Mouse (Mus musculus) testis, adult 2 months (tissue): ENCODE measurements around the gene Cnot2. TPM values are rescaled to one million over a fixed set of nuclear protein-coding genes. Genes with fewer than 3 reads are reported as not detected.

Source experiments
- H3K27ac ChIP-seq: fragments of 200-500 bp; 2 replicates; pipeline ENCODE4 v1.5.1; 2012; ENCODE audit warnings: low read depth, low read length; ENCODE audit not compliant: control insufficient read depth, insufficient read depth
- H3K27me3 ChIP-seq: fragments of 200-500 bp; 2 replicates; pipeline ENCODE4 v1.6.1; 2012; ENCODE audit warnings: mild to moderate bottlenecking, low read length, moderate library complexity; ENCODE audit not compliant: control insufficient read depth, insufficient read depth
- H3K36me3 ChIP-seq: fragments of 200-500 bp; 2 replicates; pipeline ENCODE4 v1.6.1; 2012; ENCODE audit warnings: mild to moderate bottlenecking, low read length; ENCODE audit not compliant: control insufficient read depth, insufficient read depth
- H3K4me1 ChIP-seq: fragments of 200-500 bp; 2 replicates; pipeline ENCODE4 v1.6.1; 2012; ENCODE audit warnings: low read length; ENCODE audit not compliant: control insufficient read depth, insufficient read depth
- H3K4me3 ChIP-seq: fragments of 200-500 bp; 2 replicates; pipeline ENCODE4 v1.5.1; 2012; ENCODE audit warnings: low read depth, mild to moderate bottlenecking, low read length, moderate library complexity, mixed read lengths; ENCODE audit not compliant: control insufficient read depth
- CTCF ChIP-seq: fragments of 200-500 bp; IDR thresholded peaks from 2 replicates; pipeline ENCODE4 v1.5.1; 2012; ENCODE audit warnings: low read depth, mild to moderate bottlenecking, inconsistent platforms, low read length, moderate library complexity; ENCODE audit not compliant: control insufficient read depth, insufficient read depth, insufficient replicate concordance
- POLR2A ChIP-seq: fragments of 200-500 bp; IDR thresholded peaks from 2 replicates; pipeline ENCODE4 v1.6.1; 2012; ENCODE audit warnings: low read depth, mild to moderate bottlenecking, inconsistent platforms, low read length, moderate library complexity; ENCODE audit not compliant: control insufficient read depth
- polyA plus RNA-seq: library from polyadenylated mRNA; depleted of rRNA; stranded (reverse); fragments of >200 nt; gene quantifications from 2 replicates; pipeline ENCODE4 v1.2.3, GENCODE M21; 2012

The Cnot2 gene
- polyA plus RNA-seq, 1 experiment, result 41.9 TPM

- Histone ChIP-seq H3K4me3 (no peak overlapping the region), H3K27ac (no peak overlapping the region), H3K36me3 (no peaks in the 10 kb centered on the region), H3K27me3 (no peaks in the 10 kb centered on the region), H3K4me1 (no peaks in the 10 kb centered on the region)
- TF ChIP-seq CTCF (no peak), POLR2A (no peak)
These were observed 117.5 kb downstream of the Cnot2 start for GRCm38 (mm10) chr10:116463753-116464345.

- no peak overlapping the region for H3K4me3 ChIP-seq
- TF ChIP-seq CTCF (no peak), POLR2A (no peak)
- no peaks in the 10 kb centered on the region for H3K27me3 ChIP-seq
- H3K27ac ChIP-seq, result no peak overlapping the region
- no peaks in the 10 kb centered on the region for H3K36me3 ChIP-seq
- no peaks in the 10 kb centered on the region for H3K4me1 ChIP-seq
These were observed 119.9 kb downstream of the Cnot2 start for GRCm38 (mm10) chr10:116461443-116461842.

- Histone ChIP-seq H3K4me1 (no peaks in the 10 kb centered on the region), H3K27me3 (no peaks in the 10 kb centered on the region), H3K27ac (no peak overlapping the region), H3K36me3 (no peaks in the 10 kb centered on the region), H3K4me3 (no peak overlapping the region)
- TF ChIP-seq CTCF (no peak), POLR2A (no peak)
These were observed 122.5 kb downstream of the Cnot2 start for GRCm38 (mm10) chr10:116458786-116459185.

GRCm38 (mm10) chr10:116452771-116453170 lies 128.5 kb downstream of the Cnot2 start:
- Histone ChIP-seq H3K27me3 (no peaks in the 10 kb centered on the region), H3K27ac (no peak overlapping the region), H3K4me1 (no peaks in the 10 kb centered on the region), H3K4me3 (no peak overlapping the region), H3K36me3 (no peaks in the 10 kb centered on the region)
- no peak for TF ChIP-seq POLR2A
- 0 out of 2 replicates have a peak, but pooled peaks have one; percentile 30 for TF ChIP-seq CTCF

GRCm38 (mm10) chr10:116450621-116451020 lies 130.7 kb downstream of the Cnot2 start:
- H3K27me3 ChIP-seq, result no peaks in the 10 kb centered on the region
- no peak overlapping the region for H3K27ac ChIP-seq
- H3K4me1 ChIP-seq, result no peaks in the 10 kb centered on the region
- no peak overlapping the region for H3K4me3 ChIP-seq
- no peaks in the 10 kb centered on the region for H3K36me3 ChIP-seq
- TF ChIP-seq CTCF (no peak), POLR2A (no peak)

GRCm38 (mm10) chr10:116448166-116448565 lies 133.1 kb downstream of the Cnot2 start:
- TF ChIP-seq CTCF, result no peak
- TF ChIP-seq POLR2A, result no peak
- Histone ChIP-seq H3K4me1 (no peaks in the 10 kb centered on the region), H3K27ac (no peak overlapping the region), H3K4me3 (no peak overlapping the region), H3K36me3 (no peaks in the 10 kb centered on the region), H3K27me3 (no peaks in the 10 kb centered on the region)

GRCm38 (mm10) chr10:116447176-116447575 lies 134.1 kb downstream of the Cnot2 start:
- Histone ChIP-seq H3K4me3 (no peak overlapping the region), H3K27ac (no peak overlapping the region), H3K36me3 (no peaks in the 10 kb centered on the region), H3K27me3 (no peaks in the 10 kb centered on the region), H3K4me1 (no peaks in the 10 kb centered on the region)
- TF ChIP-seq CTCF (no peak), POLR2A (no peak)
